Mouse (Mus musculus) embryonic facial prominence, embryonic 12.5 days (tissue): ENCODE data around the gene Camk2d. TPM values are rescaled to one million over a fixed set of nuclear protein-coding genes. Genes with fewer than 3 reads are reported as not detected.

Experiments
- ATAC-seq: fragments of 200-750 bp; cut with Nextera tagmentation; 2 replicates; pipeline ENCODE4 v1.8.0; 2017; ENCODE audit not compliant: insufficient number of reproducible peaks, insufficient read depth, low FRiP score, low TSS enrichment
- H3K27ac ChIP-seq: fragments of 300-500 bp; sonication (generic); 2 replicates; pipeline ENCODE4 v1.5.1; 2016; ENCODE audit warnings: mild to moderate bottlenecking
- H3K27me3 ChIP-seq: fragments of 300-500 bp; sonication (generic); 2 replicates; pipeline ENCODE4 v1.6.1; 2016; ENCODE audit warnings: mild to moderate bottlenecking, moderate library complexity
- H3K36me3 ChIP-seq: fragments of 300-500 bp; sonication (generic); 2 replicates; pipeline ENCODE4 v1.6.1; 2016; ENCODE audit warnings: mild to moderate bottlenecking
- H3K4me1 ChIP-seq: fragments of 300-500 bp; sonication (generic); 2 replicates; pipeline ENCODE4 v1.6.1; 2016
- H3K4me2 ChIP-seq: fragments of 300-500 bp; sonication (generic); replicated peaks from 2 replicates; pipeline ENCODE4 v1.6.1; 2016; ENCODE audit warnings: mild to moderate bottlenecking, moderate library complexity
- H3K4me3 ChIP-seq: fragments of 300-500 bp; sonication (generic); 2 replicates; pipeline ENCODE4 v1.5.1; 2016; ENCODE audit warnings: mild to moderate bottlenecking
- H3K9ac ChIP-seq: fragments of 300-500 bp; sonication (generic); 2 replicates; pipeline ENCODE4 v1.6.1; 2016; ENCODE audit warnings: mild to moderate bottlenecking, moderate library complexity
- H3K9me3 ChIP-seq: fragments of 300-500 bp; sonication (generic); 2 replicates; pipeline ENCODE4 v1.6.1; 2016; ENCODE audit warnings: mild to moderate bottlenecking, moderate library complexity
- WGBS: fragments of 180-500 bp; shearing (Covaris S2); methylation state at CpG from one replicate; pipeline ENCODE4 v1.1.7; 2016; 5-methylcytosine and 5-hydroxymethylcytosine counted together
- polyA plus RNA-seq: library from polyadenylated mRNA; unstranded; fragments of >200 nt; fragmentation: Nextera tagmentation; extraction: Ambion mirVana; gene quantifications from 2 replicates; pipeline ENCODE4 v1.2.1, GENCODE M21; 2016

The Camk2d gene
- polyA plus RNA-seq, 1 experiment from 2014 or later = 25.0 TPM

DNA sequence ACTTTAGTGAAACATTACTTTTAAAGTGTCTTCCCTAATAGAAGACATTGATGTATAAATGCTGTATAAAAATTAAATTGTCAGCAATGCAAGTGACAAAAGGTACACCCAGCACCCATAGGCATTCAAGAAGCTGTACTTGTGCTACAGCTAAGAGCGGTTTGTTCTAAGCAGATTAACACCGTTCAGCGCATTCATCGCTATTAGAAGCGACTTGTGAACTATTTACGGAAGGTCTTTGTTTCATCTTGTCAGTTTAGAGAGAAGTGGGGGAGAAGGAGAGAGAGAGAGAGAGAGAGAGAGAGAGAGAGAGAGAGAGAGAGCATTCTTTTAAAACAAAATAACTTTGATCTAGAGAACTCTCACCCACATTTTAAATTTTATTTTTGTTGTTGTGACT lies 38.1 kb downstream of the Camk2d start:
- Histone ChIP-seq H3K4me1 (no peaks in the 10 kb centered on the region), H3K27ac (no peak overlapping the region), H3K4me2 (no peak overlapping the region), H3K36me3 (no peaks in the 10 kb centered on the region), H3K9ac (no peak overlapping the region), H3K9me3 (no peaks in the 10 kb centered on the region), H3K27me3 (no peaks in the 10 kb centered on the region), H3K4me3 (no peak overlapping the region)
- WGBS = 85% methylated on average over 6 of the region's 6 CpGs
- ATAC-seq = no peak

DNA sequence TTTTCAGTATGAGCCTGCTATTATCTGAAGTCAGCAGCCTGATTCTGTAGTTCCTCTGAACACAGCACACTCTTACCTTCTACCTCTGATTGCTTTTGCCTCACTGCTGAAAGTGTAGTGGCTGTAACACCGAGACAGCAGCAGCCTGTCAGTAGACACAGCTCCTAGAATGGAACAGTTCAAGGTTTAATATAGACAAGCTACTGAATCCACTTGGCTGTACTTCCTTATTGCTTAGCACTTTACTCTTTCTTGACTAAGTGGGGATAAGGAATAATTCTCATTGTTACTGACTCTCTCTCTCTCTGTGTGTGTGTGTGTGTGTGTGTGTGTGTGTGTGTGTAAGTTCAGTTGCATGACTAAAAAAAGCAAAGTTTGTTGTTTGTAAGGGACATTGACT lies 42.2 kb downstream of the Camk2d start:
- 68% methylated on average over 1 of the region's 1 CpGs for WGBS
- no peak overlapping the region for H3K27ac ChIP-seq
- ATAC-seq = no peak
- H3K4me2 ChIP-seq = no peak overlapping the region
- no peak overlapping the region for H3K9ac ChIP-seq
- no peaks in the 10 kb centered on the region for H3K9me3 ChIP-seq
- H3K27me3 ChIP-seq = no peaks in the 10 kb centered on the region
- H3K36me3 ChIP-seq = no peaks in the 10 kb centered on the region
- H3K4me3 ChIP-seq = no peak overlapping the region
- 0 out of 2 replicates have a peak, but pooled peaks cover 2% of the 10 kb centered on the region for H3K4me1 ChIP-seq

DNA sequence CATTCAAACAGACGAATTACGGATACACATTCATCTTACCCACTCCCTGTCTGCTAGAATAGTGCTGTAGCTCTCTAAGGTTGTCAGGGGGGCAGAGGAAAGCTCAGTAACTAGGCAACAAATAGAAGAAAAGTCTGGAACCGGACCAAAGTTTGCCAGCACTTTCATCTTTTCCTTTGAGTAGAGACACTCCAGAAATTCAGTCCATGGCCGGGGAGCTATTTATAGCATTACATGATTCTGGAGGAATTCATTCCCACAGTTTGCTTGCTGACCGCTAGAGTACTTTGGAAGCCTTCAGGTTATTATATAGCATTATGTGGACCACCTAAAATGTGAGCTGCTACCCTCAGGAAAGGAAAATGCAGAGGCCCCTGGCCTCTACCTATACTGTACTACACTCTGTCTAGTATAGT lies 43.0 kb downstream of the Camk2d start:
- Histone ChIP-seq H3K9me3 (no peaks in the 10 kb centered on the region), H3K36me3 (no peaks in the 10 kb centered on the region), H3K4me2 (no peak overlapping the region), H3K9ac (no peak overlapping the region), H3K27me3 (no peaks in the 10 kb centered on the region), H3K4me3 (no peak overlapping the region), H3K4me1 (0 out of 2 replicates have a peak, but pooled peaks cover 5% of the 10 kb centered on the region), H3K27ac (no peak overlapping the region)
- ATAC-seq = no peak
- 70% methylated on average over 5 of the region's 5 CpGs for WGBS

DNA sequence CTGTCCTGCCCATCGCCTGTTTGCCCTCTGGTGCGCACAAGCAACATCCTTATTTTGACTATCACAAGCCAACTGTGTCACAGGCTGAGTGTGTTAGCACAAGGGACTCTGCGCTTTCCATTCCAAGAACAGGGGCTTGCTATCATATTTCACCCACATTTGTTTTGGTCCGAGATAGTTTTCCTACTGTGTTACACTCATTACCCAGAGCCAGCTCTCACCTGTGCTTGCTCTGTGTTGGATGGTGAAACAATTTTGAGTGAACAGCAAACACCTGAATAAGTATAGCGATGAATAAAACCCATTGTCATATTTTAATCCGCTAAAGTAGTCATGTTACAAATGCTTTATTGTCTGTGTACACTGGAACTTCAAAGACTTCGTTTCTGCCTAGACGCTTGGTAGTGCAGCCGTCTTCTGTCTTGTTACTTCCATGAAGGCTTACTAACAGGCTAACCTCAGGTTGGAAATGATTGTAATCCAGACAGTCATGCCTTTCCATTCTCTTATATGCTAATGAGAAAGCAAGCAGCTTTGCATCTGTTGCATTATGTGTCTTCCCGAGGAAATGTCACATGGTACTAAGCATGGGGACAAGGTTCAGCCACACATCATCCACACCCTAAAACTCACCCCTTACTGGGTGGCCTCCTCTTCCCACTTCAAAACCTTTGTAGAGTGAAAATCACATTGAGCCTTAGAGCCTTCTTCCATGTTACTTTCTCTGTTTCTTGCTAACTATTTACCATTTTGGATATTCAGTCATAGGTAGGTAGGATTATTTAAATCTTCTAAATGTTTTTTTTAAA lies 44.5 kb downstream of the Camk2d start:
- Histone ChIP-seq H3K27ac (no peak overlapping the region), H3K27me3 (no peaks in the 10 kb centered on the region), H3K9me3 (no peaks in the 10 kb centered on the region), H3K4me2 (no peak overlapping the region), H3K4me3 (no peak overlapping the region), H3K36me3 (no peaks in the 10 kb centered on the region), H3K4me1 (0 out of 2 replicates have a peak, but pooled peaks cover 5% of the 10 kb centered on the region), H3K9ac (no peak overlapping the region)
- WGBS = 62% methylated on average over 10 of the region's 10 CpGs
- ATAC-seq = 0 out of 2 replicates have a peak, but pooled peaks have one; percentile 60

DNA sequence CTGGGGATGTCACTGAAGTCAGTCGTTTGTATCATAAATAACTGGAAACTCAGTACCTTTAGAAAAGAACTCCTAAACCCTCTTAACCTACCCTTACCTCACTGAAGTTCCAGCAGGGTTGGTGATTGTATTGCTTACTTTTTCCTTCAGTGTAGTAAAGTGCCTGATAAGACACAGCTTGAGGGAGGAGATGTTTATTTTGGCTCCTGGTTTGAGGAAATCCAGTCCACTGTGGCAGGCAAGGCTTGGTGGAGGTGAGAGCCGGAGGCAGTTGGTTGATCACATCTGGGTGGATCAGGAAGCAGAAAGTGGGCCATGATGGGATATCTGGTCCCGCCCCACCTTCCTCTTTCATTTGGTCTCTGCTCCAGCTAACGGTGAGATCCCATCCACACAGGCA lies 45.3 kb downstream of the Camk2d start:
- 86% methylated on average over 4 of the region's 4 CpGs for WGBS
- ATAC-seq = no peak
- Histone ChIP-seq H3K4me1 (0 out of 2 replicates have a peak, but pooled peaks cover 5% of the 10 kb centered on the region), H3K9ac (no peak overlapping the region), H3K9me3 (no peaks in the 10 kb centered on the region), H3K27me3 (no peaks in the 10 kb centered on the region), H3K36me3 (no peaks in the 10 kb centered on the region), H3K4me3 (no peak overlapping the region), H3K27ac (no peak overlapping the region), H3K4me2 (no peak overlapping the region)

DNA sequence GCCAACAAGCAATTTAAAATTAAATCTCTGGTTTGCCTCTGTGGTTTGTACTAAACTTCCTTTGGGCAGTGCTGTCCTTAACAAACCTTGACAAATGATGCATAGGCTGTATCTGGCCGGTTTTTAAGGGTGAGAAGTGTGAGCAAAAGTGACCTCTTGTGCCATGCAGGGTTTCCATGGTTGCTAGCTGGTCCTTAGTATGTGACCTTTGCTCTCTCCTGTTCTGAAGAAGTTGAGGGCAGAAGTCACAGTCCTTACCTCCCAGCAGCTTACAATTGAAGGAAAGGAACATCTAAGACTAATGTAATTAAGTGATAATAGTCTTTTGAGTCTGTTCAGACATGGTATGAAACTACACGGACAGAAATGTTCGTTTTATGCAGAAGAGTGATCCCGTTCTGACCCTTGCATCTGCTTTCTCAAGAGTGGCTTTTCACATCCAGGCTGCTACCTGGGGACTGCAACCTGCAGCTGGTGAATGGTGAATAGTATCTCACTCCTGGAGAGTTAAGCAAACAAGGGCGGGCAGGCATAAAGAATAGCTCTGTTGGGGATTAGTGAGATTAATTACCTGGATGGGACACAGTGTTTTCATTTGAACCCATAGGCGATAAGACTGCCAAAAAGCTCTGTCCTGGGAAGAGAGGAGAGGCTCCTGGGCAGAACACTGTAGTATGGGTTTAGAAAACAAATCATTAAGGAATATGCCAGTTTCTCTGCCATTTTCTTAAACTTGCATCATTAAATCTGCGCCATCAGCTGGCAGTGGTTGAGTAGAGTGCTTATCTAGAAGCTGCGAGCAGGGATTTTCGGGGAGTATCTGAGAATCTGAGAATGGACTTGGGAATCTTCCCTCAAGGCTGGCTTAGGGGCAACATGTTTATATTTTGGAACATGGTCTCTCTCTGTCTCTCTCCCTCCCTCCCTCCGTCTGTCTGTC lies 47.2 kb downstream of the Camk2d start:
- H3K4me3 ChIP-seq = no peak overlapping the region
- no peaks in the 10 kb centered on the region for H3K36me3 ChIP-seq
- 0 out of 2 replicates have a peak, but pooled peaks cover 5% of the 10 kb centered on the region for H3K4me1 ChIP-seq
- no peak overlapping the region for H3K27ac ChIP-seq
- no peak overlapping the region for H3K4me2 ChIP-seq
- WGBS = 16% methylated on average over 10 of the region's 10 CpGs
- H3K27me3 ChIP-seq = no peaks in the 10 kb centered on the region
- no peaks in the 10 kb centered on the region for H3K9me3 ChIP-seq
- H3K9ac ChIP-seq = no peak overlapping the region
- no peak for ATAC-seq

DNA sequence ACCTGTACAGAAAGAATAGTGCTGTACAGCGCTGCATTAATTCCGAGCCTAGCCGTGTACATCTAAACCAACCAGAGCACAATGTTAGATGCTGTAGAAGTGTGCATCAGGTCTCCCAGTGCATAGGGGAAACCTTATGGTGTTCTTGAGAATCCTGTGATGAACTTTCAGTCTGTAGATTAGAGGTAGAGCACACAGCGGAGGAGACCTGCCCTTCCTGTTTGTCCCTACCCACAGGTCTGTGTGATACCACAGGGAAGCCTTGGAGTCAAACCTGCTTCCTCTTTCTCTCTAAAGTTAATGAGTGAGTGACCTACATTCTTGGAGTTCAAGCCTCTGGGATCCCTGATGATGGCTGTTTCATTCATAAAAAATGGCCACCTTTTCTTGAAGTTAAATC lies 54.2 kb downstream of the Camk2d start:
- H3K4me1 ChIP-seq = no peaks in the 10 kb centered on the region
- H3K9me3 ChIP-seq = no peaks in the 10 kb centered on the region
- no peak overlapping the region for H3K4me3 ChIP-seq
- no peak for ATAC-seq
- H3K4me2 ChIP-seq = no peak overlapping the region
- no peaks in the 10 kb centered on the region for H3K36me3 ChIP-seq
- no peak overlapping the region for H3K9ac ChIP-seq
- no peak overlapping the region for H3K27ac ChIP-seq
- no peaks in the 10 kb centered on the region for H3K27me3 ChIP-seq
- WGBS = 91% methylated on average over 4 of the region's 4 CpGs

DNA sequence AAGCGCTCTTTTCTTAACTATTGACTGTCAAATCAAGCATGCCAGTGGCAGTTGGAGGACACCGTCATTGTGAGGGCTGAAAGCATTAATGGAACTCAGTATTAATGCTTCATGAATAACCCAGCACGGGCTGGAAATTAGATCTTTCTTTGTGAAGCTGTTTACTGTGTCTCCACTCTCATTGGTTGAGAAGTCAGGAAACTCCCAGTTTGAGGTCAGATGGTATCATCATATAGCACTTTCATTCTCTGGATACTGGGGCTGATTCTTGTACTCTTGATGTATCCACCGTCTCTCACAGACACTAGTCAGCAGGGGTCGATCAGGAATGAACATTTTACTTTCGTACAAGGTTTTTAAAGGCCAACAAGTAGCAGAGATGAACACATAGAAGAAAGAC lies 54.6 kb downstream of the Camk2d start:
- H3K4me1 ChIP-seq = no peaks in the 10 kb centered on the region
- no peak for ATAC-seq
- no peaks in the 10 kb centered on the region for H3K36me3 ChIP-seq
- H3K27ac ChIP-seq = no peak overlapping the region
- no peak overlapping the region for H3K4me2 ChIP-seq
- no peak overlapping the region for H3K4me3 ChIP-seq
- 83% methylated on average over 6 of the region's 6 CpGs for WGBS
- H3K9me3 ChIP-seq = no peaks in the 10 kb centered on the region
- no peak overlapping the region for H3K9ac ChIP-seq
- no peaks in the 10 kb centered on the region for H3K27me3 ChIP-seq

DNA sequence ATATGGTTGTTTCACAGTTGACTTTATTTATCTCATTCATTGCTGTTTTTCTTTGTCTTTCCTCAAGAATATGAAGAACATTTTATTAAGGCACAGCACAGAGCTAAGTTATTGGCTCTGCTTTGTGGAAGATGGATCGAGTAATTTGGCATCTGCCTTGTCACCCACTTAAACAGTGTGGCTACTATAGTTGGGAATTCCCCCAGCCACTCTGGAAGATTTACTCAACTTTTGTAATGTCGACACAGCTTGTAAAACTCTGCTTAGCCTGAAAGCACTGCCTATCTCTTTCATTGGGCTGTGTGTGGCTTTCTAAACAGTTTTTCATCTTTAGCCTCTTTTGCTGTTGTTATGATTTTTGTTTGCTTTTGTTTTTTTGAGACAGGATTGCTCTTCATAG lies 56.3 kb downstream of the Camk2d start:
- no peak overlapping the region for H3K4me3 ChIP-seq
- H3K9ac ChIP-seq = no peak overlapping the region
- no peak overlapping the region for H3K27ac ChIP-seq
- H3K4me2 ChIP-seq = no peak overlapping the region
- no peaks in the 10 kb centered on the region for H3K4me1 ChIP-seq
- no peaks in the 10 kb centered on the region for H3K9me3 ChIP-seq
- H3K36me3 ChIP-seq = no peaks in the 10 kb centered on the region
- H3K27me3 ChIP-seq = no peaks in the 10 kb centered on the region
- ATAC-seq = no peak
- WGBS = 81% methylated on average over 2 of the region's 2 CpGs

DNA sequence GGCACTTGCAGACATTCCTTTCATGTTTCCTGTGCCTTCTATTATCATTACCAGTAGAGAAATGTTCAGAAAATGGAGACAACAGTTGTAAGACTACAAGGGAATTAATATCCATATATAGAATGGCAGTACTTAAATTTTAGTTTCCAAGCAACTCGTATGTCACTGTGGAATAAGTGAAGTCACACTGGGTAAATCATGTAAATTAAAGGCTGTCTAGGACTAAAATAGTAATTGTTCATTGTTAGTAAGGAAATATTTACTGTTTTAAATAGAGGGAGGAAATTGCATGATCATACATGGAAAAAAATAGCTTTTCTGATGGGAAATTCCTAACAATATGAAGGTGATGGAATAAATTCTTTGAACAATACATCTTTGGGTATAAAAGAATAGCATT lies 57.0 kb downstream of the Camk2d start:
- Histone ChIP-seq H3K36me3 (no peaks in the 10 kb centered on the region), H3K9me3 (no peaks in the 10 kb centered on the region), H3K4me2 (no peak overlapping the region), H3K4me1 (no peaks in the 10 kb centered on the region), H3K9ac (no peak overlapping the region), H3K4me3 (no peak overlapping the region), H3K27ac (no peak overlapping the region), H3K27me3 (no peaks in the 10 kb centered on the region)
- WGBS = 87% methylated on average over 1 of the region's 1 CpGs
- no peak for ATAC-seq

DNA sequence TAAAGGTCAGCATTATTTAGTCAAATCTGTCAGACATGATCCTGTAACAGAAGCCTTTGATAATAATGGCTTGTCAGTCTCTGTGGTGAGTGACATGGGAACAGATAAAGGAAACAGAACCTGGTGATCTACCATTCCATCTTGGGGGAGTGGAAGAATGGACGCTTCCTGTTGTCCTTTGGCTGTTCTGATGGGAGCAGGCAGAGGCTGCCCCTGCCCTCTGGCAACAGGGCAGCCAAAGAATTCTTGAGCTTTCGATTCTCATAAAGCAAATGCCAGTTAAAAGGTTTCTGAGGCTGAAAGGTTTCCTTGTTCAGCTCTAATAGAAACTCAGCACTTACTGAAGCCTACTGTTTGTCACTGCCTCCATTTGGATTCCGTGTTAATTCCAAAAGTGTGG lies 60.1 kb downstream of the Camk2d start:
- peaks cover 6% of the 10 kb centered on the region; the same call in 1 of the 2 replicates for H3K4me1 ChIP-seq
- H3K27me3 ChIP-seq = no peaks in the 10 kb centered on the region
- H3K4me3 ChIP-seq = no peak overlapping the region
- ATAC-seq = no peak
- H3K36me3 ChIP-seq = no peaks in the 10 kb centered on the region
- H3K9ac ChIP-seq = no peak overlapping the region
- H3K9me3 ChIP-seq = no peaks in the 10 kb centered on the region
- no peak overlapping the region for H3K4me2 ChIP-seq
- H3K27ac ChIP-seq = no peak overlapping the region
- 24% methylated on average over 3 of the region's 3 CpGs for WGBS

DNA sequence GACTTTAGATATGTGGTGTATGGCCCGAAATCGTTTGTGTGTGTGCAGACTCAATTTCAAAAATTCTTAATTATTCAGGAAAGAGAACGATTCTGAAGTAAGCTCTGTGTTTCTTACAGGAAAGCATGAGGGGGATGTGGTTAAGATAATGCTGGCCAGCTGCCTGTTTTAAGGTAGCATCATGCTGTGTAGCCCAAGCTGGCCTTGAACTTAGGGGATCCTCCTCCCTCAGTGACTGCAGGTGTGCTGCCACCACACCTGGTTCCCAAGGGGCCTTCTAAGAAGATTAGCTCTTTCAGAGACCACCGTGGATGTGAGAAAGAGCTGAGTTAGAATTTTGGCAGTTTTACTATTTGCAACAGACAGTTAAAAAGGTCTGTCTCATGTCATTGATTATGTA lies 61.8 kb downstream of the Camk2d start:
- H3K27ac ChIP-seq = no peak overlapping the region
- no peak for ATAC-seq
- peaks cover 6% of the 10 kb centered on the region; the same call in 1 of the 2 replicates for H3K4me1 ChIP-seq
- no peaks in the 10 kb centered on the region for H3K9me3 ChIP-seq
- H3K4me2 ChIP-seq = no peak overlapping the region
- no peak overlapping the region for H3K4me3 ChIP-seq
- H3K36me3 ChIP-seq = no peaks in the 10 kb centered on the region
- no peaks in the 10 kb centered on the region for H3K27me3 ChIP-seq
- WGBS = 64% methylated on average over 4 of the region's 4 CpGs
- no peak overlapping the region for H3K9ac ChIP-seq
